Mouse (Mus musculus) cerebellum, adult 11 months (tissue): ENCODE data around the gene Tgfbr1.

Experiments used
- DNase-seq: peaks from one replicate; pipeline ENCODE4 v3.0.0; 2022

Gene Tgfbr1

GRCm38 (mm10) chr4:47424376-47424775 lies 71.4 kb downstream of the Tgfbr1 start:
- no peak for DNase-seq

- no peak for DNase-seq
These were observed 72.3 kb downstream of the Tgfbr1 start for GRCm38 (mm10) chr4:47425247-47425830.

GRCm38 (mm10) chr4:47427606-47428005 lies 74.6 kb downstream of the Tgfbr1 start:
- DNase-seq, result no peak

GRCm38 (mm10) chr4:47430557-47430956 lies 77.5 kb downstream of the Tgfbr1 start:
- DNase-seq, result no peak

- DNase-seq, result no peak
These were observed 78.1 kb downstream of the Tgfbr1 start for GRCm38 (mm10) chr4:47431081-47431480.

- DNase-seq, result no peak
These were observed 79.7 kb downstream of the Tgfbr1 start for GRCm38 (mm10) chr4:47432766-47433165.

GRCm38 (mm10) chr4:47435131-47435530 lies 82.1 kb downstream of the Tgfbr1 start:
- DNase-seq, result no peak

- no peak for DNase-seq
These were observed 82.7 kb downstream of the Tgfbr1 start for GRCm38 (mm10) chr4:47435566-47436360.

GRCm38 (mm10) chr4:47437365-47438340 lies 84.6 kb downstream of the Tgfbr1 start:
- peak; percentile 85 for DNase-seq

GRCm38 (mm10) chr4:47438956-47439355 lies 85.9 kb downstream of the Tgfbr1 start:
- DNase-seq, result no peak

- DNase-seq, result no peak
These were observed 87.9 kb downstream of the Tgfbr1 start for GRCm38 (mm10) chr4:47440951-47441350.

- DNase-seq, result no peak
These were observed 95.5 kb downstream of the Tgfbr1 start for GRCm38 (mm10) chr4:47448526-47448925.

GRCm38 (mm10) chr4:47449116-47449515 lies 96.1 kb downstream of the Tgfbr1 start:
- no peak for DNase-seq

GRCm38 (mm10) chr4:47449586-47450522 lies 96.8 kb downstream of the Tgfbr1 start:
- no peak for DNase-seq
